ENCODE assay signal across 27 mouse cellular contexts in the genomic region with DNA sequence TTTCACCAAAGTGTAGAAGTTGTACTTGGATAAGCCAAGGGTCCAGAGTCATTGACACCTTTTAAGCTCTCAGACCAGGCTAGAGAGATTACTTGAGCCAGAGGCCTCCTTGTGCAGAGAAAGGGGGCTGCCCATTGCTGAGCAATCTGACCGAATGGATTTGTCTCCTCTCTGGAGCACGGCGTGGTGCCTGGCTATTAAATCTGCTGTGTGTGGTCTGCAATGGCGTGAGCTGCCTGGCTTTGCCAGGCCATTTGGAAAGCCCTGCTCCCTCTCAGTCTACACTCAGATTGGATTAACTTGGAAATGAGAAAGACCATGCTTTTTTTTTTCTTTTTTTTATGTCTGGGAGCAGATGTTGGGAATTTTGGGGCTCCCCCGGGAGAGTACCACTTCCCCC.
DNase-seq lines count a peak whose midpoint lies in the region; ATAC-seq and TF ChIP-seq lines count a peak whose summit lies in the region.
"Had no signal": no experiment of that assay in that cellular context is flagged by ENCODE, and none has a peak within 500 bp of the region (broad histone marks: within the 10 kb centered on the region; RNA-seq: fewer than 3 reads in every experiment).

No protein-coding gene starts in this region.

- ATAC-seq in forebrain, embryonic 11.5 days (replicated peaks; ENCODE audit: low FRiP score): no peak
- ATAC-seq in forebrain, embryonic 15.5 days (replicated peaks): no peak
- no peak for ATAC-seq in midbrain, postnatal 0 days (ENCODE audit: low FRiP score)
- no peak for ATAC-seq in midbrain, embryonic 16.5 days
- ATAC-seq in limb, embryonic 12.5 days (ENCODE audit: insufficient number of reproducible peaks, insufficient read depth, low FRiP score, low TSS enrichment, low read depth): peak; percentile 37; the same call in 1 of the 2 replicates
- ATAC-seq: forebrain, embryonic 14.5 days; intestine, embryonic 15.5 days; midbrain, embryonic 15.5 days had no signal

- H3K9me3 ChIP-seq in forebrain, embryonic 11.5 days (ENCODE audit: control insufficient read depth, low read length): no peaks in the 10 kb centered on the region
- H3K9me3 ChIP-seq in forebrain, embryonic 15.5 days: no peaks in the 10 kb centered on the region
- H3K9me3 ChIP-seq in midbrain, postnatal 0 days (ENCODE audit: low read length): no peaks in the 10 kb centered on the region
- H3K9me3 ChIP-seq in midbrain, embryonic 16.5 days (replicated peaks; ENCODE audit: control insufficient read depth, low read length, poor library complexity, severe bottlenecking): no peaks in the 10 kb centered on the region
- no peaks in the 10 kb centered on the region for H3K9me3 ChIP-seq in limb, embryonic 12.5 days
- H3K9me3 ChIP-seq: heart, embryonic 13.5 days; hindbrain, embryonic 10.5 days; hindbrain, embryonic 15.5 days; intestine, embryonic 15.5 days; midbrain, embryonic 15.5 days; neural tube, embryonic 12.5 days had no signal

- no peak overlapping the region for H3K4me3 ChIP-seq in forebrain, embryonic 11.5 days (ENCODE audit: low read depth, low read length)
- no peak overlapping the region for H3K4me3 ChIP-seq in forebrain, embryonic 15.5 days
- no peak overlapping the region for H3K4me3 ChIP-seq in midbrain, postnatal 0 days (ENCODE audit: low read depth, low read length)
- no peak overlapping the region for H3K4me3 ChIP-seq in midbrain, embryonic 16.5 days (ENCODE audit: low read depth, low read length)
- H3K4me3 ChIP-seq in limb, embryonic 12.5 days (replicated peaks): no peak overlapping the region
- H3K4me3 ChIP-seq: heart, embryonic 13.5 days; hindbrain, embryonic 10.5 days; hindbrain, embryonic 15.5 days; intestine, embryonic 15.5 days; left cerebral cortex, adult 2 months; midbrain, embryonic 15.5 days; myocyte; neural tube, embryonic 12.5 days had no signal

- H3K27me3 ChIP-seq in forebrain, embryonic 11.5 days (ENCODE audit: control insufficient read depth, insufficient read depth, low read length): no peaks in the 10 kb centered on the region; the same call in 1 of the 2 replicates
- H3K27me3 ChIP-seq in forebrain, embryonic 15.5 days: 0 out of 2 replicates have a peak, but pooled peaks cover 4% of the 10 kb centered on the region
- H3K27me3 ChIP-seq in midbrain, postnatal 0 days (ENCODE audit: insufficient read depth, low read length): no peaks in the 10 kb centered on the region
- 0 out of 2 replicates have a peak, but pooled peaks cover 5% of the 10 kb centered on the region for H3K27me3 ChIP-seq in midbrain, embryonic 16.5 days (ENCODE audit: control insufficient read depth, insufficient read depth, low read depth, low read length)
- H3K27me3 ChIP-seq in limb, embryonic 12.5 days: peaks cover 12% of the 10 kb centered on the region; the same call in 1 of the 2 replicates
- H3K27me3 ChIP-seq: heart, embryonic 13.5 days; hindbrain, embryonic 15.5 days; intestine, embryonic 15.5 days; neural tube, embryonic 12.5 days had no signal

- DNase-seq in forebrain, embryonic 11.5 days (ENCODE audit: low spot score): peak; percentile 56
- DNase-seq in midbrain, postnatal 0 days (ENCODE audit: low spot score): peak; percentile 41
- no peak for DNase-seq in ovary, adult 18-20 months (ENCODE audit: low spot score)
- DNase-seq: adrenal gland, postnatal 25 days; B cell, adult 2 months; cerebellum, adult 18-20 months; heart, postnatal 10 days; kidney, adult 8-10 months; kidney, postnatal 25 days; liver; lung, adult 2 months; lung, postnatal 10 days; right cerebral cortex, postnatal 14 days had no signal

- no peak overlapping the region for H3K27ac ChIP-seq in forebrain, embryonic 11.5 days (ENCODE audit: low read depth, low read length)
- H3K27ac ChIP-seq in forebrain, embryonic 15.5 days (replicated peaks): no peak overlapping the region
- no peak overlapping the region for H3K27ac ChIP-seq in midbrain, postnatal 0 days (ENCODE audit: low read depth, low read length)
- no peak overlapping the region for H3K27ac ChIP-seq in midbrain, embryonic 16.5 days (ENCODE audit: low read length)
- peak overlapping the region; percentile 29; the same call in 1 of the 2 replicates for H3K27ac ChIP-seq in limb, embryonic 12.5 days
- H3K27ac ChIP-seq: heart, embryonic 13.5 days; hindbrain, embryonic 10.5 days; hindbrain, embryonic 15.5 days; intestine, embryonic 15.5 days; left cerebral cortex, adult 2 months; liver, embryonic 14.5 days; macrophage; midbrain, embryonic 15.5 days; neural tube, embryonic 12.5 days had no signal

- no peak for TF ChIP-seq CTCF in midbrain, postnatal 0 days (IDR thresholded peaks at IDR 0.05)

- no peak overlapping the region for H3K4me2 ChIP-seq in forebrain, embryonic 11.5 days (ENCODE audit: low read depth, low read length, severe bottlenecking)
- no peak overlapping the region for H3K4me2 ChIP-seq in forebrain, embryonic 15.5 days (replicated peaks)
- no peak overlapping the region for H3K4me2 ChIP-seq in midbrain, postnatal 0 days (ENCODE audit: low read depth, low read length, poor library complexity, severe bottlenecking)
- no peak overlapping the region for H3K4me2 ChIP-seq in midbrain, embryonic 16.5 days (ENCODE audit: low read length)
- H3K4me2 ChIP-seq in limb, embryonic 12.5 days: no peak overlapping the region
- H3K4me2 ChIP-seq: heart, embryonic 13.5 days; hindbrain, embryonic 15.5 days; intestine, embryonic 15.5 days; midbrain, embryonic 15.5 days; neural tube, embryonic 12.5 days had no signal

- no peaks in the 10 kb centered on the region for H3K36me3 ChIP-seq in forebrain, embryonic 11.5 days (ENCODE audit: control insufficient read depth, insufficient read depth, low read length)
- no peaks in the 10 kb centered on the region for H3K36me3 ChIP-seq in forebrain, embryonic 15.5 days
- H3K36me3 ChIP-seq in midbrain, postnatal 0 days (ENCODE audit: insufficient read depth, low read length): no peaks in the 10 kb centered on the region
- no peaks in the 10 kb centered on the region for H3K36me3 ChIP-seq in midbrain, embryonic 16.5 days (ENCODE audit: control insufficient read depth, insufficient read depth, low read length)
- no peaks in the 10 kb centered on the region for H3K36me3 ChIP-seq in limb, embryonic 12.5 days
- H3K36me3 ChIP-seq: heart, embryonic 13.5 days; hindbrain, embryonic 10.5 days; hindbrain, embryonic 15.5 days; intestine, embryonic 15.5 days; midbrain, embryonic 15.5 days; neural tube, embryonic 12.5 days had no signal

- no peak overlapping the region for H3K9ac ChIP-seq in forebrain, embryonic 11.5 days (ENCODE audit: low read length)
- no peak overlapping the region for H3K9ac ChIP-seq in forebrain, embryonic 15.5 days (replicated peaks)
- no peak overlapping the region for H3K9ac ChIP-seq in midbrain, postnatal 0 days (replicated peaks; ENCODE audit: low read length, poor library complexity, severe bottlenecking)
- no peak overlapping the region for H3K9ac ChIP-seq in midbrain, embryonic 16.5 days (ENCODE audit: low read depth, low read length)
- H3K9ac ChIP-seq in limb, embryonic 12.5 days (replicated peaks): no peak overlapping the region
- H3K9ac ChIP-seq: heart, embryonic 13.5 days; hindbrain, embryonic 15.5 days; intestine, embryonic 15.5 days; liver, embryonic 14.5 days; midbrain, embryonic 15.5 days; neural tube, embryonic 12.5 days had no signal

- H3K4me1 ChIP-seq in forebrain, embryonic 11.5 days (replicated peaks; ENCODE audit: control insufficient read depth, insufficient read depth, low read length): no peaks in the 10 kb centered on the region
- peaks cover 11% of the 10 kb centered on the region for H3K4me1 ChIP-seq in forebrain, embryonic 15.5 days
- H3K4me1 ChIP-seq in midbrain, postnatal 0 days (ENCODE audit: insufficient read depth, low read length): no peaks in the 10 kb centered on the region
- H3K4me1 ChIP-seq in midbrain, embryonic 16.5 days (ENCODE audit: control insufficient read depth, insufficient read depth, low read length): peaks cover 9% of the 10 kb centered on the region
- H3K4me1 ChIP-seq in limb, embryonic 12.5 days (replicated peaks): peaks cover 12% of the 10 kb centered on the region
- H3K4me1 ChIP-seq: heart, embryonic 13.5 days; intestine, embryonic 15.5 days; neural tube, embryonic 12.5 days had no signal

- 28% methylated on average over 5 of the region's 5 CpGs for WGBS in forebrain, embryonic 11.5 days
- WGBS in forebrain, embryonic 15.5 days: 14% methylated on average over 5 of the region's 5 CpGs
- 40% methylated on average over 5 of the region's 5 CpGs for WGBS in midbrain, postnatal 0 days
- WGBS in midbrain, embryonic 16.5 days: 12% methylated on average over 5 of the region's 5 CpGs
- 24% methylated on average over 5 of the region's 5 CpGs for WGBS in limb, embryonic 12.5 days
